Mouse (Mus musculus) thymus, postnatal 25 days (tissue): ENCODE data around the gene Rag2.

Experiments
- DNase-seq: peaks from one replicate; pipeline ENCODE4 v3.0.0; 2022

Gene Rag2

DNA sequence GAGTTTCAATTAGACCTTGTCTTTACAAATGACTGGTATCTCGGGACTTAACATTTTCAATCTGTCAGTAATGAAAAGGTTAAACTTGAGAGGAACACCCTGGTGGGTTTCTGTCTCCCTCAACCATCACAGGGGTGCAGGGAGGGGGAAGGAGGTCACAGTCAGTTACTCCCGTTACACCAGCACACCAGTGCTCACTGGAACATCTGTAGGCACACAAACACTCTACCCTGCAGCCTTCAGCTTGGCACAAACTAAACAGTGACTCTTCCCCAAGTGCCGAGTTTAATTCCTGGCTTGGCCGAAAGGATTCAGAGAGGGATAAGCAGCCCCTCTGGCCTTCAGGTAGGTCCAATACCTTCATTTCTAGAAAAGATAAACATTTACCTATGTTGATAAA, at the start of gene Rag2:
TSS of gene Rag2 (plus strand) at position 193 of the 400 bp plus-strand sequence.
- peak; percentile 84 for DNase-seq

DNA sequence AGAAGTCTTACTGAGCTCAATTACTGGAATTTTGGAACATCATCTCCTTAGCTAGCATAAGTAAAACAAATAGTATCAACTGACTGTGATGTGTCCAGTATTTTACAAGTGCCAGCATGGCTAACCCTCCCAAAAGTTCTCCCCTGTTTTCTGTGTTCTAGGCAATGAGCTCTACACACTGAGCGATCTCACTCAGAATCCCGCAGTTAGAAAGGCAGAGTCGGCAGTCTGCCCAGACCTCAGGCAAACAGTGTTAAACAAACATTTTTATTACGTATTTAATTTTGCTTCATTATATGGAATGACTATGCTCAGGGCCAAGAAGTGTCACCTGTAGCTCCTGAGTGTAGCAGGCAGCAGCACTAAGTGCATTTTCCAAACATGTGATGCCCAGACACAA, 47.3 kb upstream of the Rag2 start:
- no peak for DNase-seq

DNA sequence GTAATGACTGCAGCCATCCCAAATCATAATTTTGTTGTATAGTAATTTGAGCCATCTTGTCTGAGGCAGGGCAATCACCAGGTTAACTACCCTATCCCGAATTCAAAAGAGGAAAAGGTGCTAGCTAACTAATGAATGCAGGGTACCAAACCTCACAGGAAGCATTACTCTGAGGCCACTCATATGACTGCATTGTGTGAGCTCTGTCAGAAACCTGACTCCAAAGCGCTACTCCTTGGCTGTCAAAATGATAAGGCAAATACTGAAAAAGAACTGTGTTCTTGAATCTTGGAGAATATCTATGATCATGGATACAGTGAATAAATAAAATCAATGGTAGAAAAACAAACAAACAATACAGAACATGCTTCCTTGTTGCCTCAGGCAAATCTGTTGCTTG, 44.5 kb upstream of the Rag2 start:
- DNase-seq: no peak

DNA sequence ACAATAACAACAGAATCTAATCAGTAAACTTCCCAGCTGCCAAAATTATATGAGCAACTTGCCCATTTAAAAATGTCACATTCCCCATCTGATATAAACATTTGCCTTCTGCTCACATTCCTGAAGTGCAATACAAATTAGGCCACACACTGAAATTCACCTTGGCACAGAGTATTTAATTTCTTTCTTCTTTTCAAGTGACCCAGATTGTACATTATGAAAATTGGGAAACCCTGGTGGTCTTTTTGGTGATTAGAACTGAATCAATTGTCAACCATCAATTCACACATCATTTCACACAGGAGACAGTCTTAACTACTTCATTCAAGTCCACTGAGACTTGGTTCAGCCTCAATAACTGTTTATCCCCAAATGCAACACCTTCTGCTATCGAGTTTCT, 44.1 kb upstream of the Rag2 start:
- DNase-seq: no peak

DNA sequence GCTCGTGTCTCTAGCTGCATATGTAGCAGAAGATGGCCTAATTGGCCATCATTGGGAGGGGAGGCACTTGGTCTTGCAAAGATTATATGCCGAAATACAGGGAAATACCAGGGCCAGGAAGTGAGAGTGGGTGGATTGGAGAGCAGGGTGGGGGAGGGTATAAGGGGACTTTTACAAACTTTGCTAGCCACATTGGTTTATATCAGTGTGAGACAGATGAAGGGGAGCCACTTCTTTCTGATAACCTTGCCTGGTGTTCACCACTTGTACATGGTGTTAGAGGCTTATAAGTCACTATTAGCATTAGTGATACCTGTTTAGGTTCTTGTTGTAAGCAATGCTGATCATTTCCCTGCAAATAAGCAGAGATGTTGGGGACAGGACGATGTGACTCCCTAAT, 43.5 kb upstream of the Rag2 start:
- no peak for DNase-seq

DNA sequence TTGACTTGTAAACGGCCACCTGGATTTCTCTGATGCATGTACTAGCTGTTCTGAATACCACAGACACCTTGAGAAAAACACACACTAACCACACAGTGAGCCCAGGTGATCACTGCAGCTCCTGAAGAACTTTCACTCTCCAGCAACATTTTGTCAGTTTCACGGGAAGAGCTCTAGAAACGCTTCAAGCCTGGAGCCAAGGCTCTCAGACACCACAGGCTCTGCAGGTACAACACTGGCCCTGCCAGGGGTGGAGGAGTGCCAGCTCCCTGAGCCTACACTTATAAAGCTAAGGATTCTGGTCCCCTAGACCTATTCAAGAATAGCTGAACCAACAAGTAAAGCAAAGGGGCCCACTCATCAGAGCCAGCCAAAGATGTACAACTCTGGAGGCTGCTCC, 43.1 kb upstream of the Rag2 start:
- peak; percentile 73 for DNase-seq

DNA sequence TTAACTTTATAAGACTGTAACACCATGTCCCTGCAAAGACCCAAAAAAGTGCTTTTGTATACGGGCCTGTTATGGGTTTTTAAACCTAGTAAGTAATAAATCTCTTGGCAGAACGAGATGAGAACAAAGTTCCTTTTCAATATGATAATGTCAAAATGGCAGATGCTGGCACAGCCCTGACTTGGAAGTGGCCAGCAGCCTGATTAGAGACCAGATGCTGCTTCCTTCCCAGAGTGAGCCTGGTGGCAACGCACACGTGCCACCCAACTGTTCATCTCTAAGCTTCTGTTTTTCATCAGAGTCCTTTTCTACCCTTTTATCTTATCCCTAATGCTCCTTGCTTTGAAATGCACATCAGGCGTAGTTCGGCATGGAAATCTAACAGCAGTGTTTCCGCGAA, 33.2 kb upstream of the Rag2 start:
- no peak for DNase-seq

DNA sequence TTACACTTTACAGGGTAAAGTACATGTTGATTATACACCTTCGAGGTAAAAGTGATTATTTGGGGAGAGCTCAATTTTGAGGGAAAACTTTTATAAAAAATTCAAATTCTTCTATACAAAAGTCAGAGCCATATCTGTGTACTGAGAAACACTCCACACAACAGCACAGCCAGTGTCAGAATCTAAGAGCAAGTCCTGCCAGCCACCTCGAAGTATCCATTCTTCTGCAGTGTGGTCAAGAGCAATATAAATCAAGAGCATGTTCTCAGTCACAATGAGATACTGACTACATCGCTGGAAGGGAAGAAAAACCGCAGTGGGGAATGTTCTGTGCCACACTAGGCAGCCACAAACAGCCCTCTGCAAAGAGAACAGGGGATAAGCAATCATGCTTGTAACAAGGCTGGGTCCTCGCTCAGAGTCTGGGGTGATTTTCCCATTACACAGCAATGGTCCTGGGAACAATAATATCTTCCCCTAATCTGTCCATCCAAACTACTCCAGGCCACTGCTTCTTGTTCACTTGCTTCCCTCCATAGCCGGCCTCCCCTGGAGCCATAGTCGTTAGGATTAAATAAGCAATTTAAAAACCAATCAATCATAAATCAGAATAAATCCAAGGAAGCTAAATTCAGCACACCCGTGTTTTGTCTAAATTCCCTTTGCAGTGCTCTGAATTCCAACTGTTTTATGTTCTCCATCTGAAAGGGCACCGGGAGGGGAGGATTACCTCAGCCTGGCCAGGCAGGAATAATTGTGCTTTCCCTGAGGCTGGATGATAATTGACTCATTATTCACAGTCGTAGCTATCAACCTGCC, 32.3 kb upstream of the Rag2 start:
- DNase-seq: peak; percentile 30

DNA sequence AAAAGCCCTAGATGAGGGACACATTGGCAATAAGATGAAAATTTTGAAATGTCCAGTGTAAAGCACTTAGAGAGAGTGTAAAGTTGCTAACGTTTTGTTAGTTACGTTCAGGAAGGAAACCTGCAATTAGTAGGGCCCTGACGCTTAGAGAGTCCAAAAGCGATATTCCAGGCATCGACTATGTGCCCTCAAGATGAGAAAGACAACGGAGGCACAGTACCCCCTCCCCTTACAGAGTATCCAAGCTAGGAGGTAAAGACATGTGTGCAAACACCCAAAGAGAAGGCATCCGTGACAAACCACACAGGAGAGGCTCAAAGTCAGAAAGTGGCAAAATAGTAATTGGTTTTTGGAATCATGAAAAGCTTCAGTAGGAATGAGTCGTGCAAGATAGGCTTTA, 31.6 kb upstream of the Rag2 start:
- DNase-seq: peak; percentile 9

DNA sequence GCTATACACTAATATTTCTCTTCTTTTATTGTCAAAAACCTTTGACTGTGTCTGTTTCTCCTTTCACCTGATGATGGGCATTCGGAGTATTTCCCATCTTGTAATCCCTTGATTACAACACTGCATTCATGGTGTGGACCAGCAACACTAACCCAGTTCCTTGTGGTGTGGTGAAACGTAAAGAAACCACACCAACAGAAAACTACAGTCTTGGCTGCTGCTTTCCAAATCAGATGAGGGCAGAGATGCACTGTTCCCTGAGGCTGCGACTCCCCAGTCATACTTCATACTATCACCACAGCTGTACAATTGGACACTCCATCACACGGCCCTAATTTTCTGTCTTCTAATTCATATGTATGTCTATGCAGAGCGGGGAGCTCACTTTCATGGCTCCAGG, 29.8 kb upstream of the Rag2 start:
- peak; percentile 24 for DNase-seq

DNA sequence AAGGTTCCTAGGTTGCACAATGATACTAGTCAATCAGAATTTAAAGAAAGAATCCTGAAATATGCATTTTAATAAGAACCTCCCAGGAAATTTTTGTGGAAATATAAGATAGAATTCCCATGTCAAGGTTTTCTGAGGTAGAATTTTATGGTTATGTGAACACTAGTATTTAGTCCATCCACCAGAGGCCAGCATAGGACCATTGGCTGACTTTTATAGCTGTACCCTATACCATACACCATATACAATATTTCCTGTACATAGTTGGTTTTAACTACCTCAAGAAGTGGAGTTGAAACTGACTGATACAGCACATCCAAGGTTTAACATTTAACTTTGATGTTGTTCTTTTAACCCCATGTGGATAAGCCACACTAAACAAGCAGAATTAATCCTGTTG, 27.3 kb upstream of the Rag2 start:
- peak; percentile 53 for DNase-seq

DNA sequence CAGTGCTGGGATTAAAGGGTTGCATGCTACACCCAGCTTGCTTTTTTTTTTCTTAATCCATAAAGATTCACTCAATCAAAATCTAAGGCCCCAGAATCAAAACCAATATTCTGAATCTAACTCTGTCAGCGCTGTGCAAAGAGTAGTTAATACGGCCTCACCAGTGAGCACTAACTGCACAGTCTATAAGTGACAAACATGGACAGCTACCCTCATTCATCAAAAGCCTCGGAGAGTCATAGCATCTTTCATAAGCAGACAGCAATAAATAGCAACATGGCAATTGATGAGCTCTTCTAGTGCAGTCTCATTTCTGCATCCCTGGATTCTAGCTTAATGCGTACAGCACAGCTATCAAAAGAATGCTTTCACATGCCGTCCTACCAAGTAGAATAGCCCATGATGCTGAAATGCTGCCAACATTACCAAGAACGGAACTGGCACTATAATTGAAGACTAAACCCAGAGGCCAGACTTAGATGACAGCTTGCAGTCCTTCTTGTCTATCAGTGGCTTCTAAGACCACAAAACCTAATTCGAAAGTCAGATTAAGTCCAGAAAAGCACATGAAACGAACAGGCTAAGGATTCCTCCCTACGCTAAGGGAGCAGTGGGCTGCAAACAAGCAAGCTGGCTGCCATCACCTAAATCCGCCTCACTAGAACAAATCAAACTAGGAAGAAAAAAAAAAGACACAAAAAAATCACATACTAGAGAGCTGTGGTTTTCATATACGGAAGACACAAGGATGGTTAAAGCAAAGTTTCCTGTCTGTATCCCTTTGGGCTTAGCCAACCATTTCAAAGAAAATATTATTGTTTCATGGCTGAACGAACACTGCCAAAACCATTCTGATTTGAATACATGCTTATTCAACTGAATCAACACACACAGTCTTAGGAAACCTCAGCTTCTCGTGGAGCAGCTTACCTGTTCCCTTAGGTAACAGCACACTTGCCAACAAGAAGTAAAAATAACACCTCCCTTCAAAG, 26.0 kb upstream of the Rag2 start:
- DNase-seq: peak; percentile 8

DNA sequence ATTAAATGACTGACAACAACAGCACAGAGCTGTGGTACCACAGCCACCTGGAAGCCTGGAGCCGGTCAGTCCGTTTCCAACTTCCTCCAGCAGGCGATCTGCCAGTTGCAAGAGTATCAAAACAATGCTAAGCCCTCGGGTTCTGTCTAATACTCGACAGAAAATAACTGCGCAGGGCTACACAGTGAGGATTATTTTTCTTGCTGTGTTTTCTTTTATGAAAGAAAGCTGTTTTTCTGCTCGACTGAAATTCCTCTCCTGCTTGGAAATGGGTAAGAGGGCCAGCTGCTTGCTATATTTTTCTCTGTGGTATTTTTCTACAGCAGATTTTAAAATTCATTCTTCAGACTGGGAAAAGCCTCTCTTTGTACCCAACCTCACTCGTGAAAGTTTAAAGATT, 23.8 kb upstream of the Rag2 start:
- DNase-seq: peak; percentile 62

DNA sequence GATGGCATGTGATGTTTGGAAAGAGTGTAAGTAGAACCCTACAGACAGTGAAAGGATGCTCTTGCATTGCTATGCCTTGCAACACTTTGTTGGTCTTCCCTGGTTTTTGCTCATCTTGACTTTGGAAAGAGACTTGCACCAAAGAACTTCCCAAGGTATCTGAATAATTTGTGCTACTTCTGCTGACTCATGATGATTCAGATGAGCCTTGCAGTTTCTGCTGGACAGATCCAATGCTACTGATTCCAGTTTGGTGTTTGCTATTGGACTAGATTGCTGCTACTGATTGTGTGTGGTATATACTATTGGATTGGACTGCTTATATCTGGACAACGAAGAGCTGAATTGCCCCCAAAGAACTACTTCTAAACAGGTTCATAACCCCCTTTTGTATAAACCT, 21.4 kb upstream of the Rag2 start:
- peak; percentile 2 for DNase-seq

DNA sequence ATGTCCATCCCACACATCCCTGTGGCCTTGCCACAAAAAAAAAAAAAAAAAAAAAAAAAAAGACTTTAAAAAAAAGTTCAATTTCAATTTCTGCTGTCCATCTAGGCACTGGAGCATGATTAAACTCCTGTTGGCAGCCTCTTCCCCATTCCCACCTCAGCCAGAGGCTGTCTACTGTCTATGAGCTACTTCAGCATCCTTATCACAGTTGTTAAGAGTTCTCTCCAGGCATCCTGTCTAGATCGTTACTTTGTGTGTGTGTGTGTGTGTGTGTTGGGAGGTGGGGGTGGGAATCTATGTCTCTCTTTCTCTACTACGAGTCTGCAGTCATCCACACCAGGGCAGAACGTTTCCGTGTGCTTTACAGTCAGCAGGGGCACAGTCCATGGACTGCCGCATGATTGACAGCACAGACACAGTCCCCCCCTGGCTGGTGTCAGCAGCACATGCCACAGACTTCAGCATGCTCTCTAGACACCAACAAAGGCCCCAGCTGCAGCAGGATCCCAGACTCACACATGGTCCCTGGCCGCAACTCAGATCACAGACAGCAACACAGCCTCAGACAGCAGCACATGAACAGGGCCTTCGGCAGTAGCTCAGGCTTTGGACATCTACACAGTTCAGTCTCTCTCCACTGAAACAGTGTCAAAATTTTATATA, 16.2 kb upstream of the Rag2 start:
- peak; percentile 81 for DNase-seq

DNA sequence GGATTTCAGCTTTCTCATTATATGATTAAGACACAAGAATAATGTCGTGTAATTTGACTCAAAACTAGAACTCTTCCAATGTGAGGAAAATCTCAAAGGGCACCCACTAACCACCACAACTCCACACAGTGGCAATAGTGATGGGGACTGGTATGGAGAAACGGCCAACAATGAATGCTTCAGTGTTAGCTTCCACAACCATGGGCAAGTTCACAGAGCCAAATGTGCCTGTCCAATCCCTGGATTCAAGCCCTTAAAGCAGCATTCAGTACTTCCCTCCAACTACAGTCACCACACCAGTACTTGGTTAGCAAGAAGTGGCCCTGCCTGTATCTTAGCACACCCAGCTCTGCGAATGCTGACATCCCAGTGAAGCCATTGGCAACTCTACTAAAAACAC, 13.7 kb upstream of the Rag2 start:
- peak; percentile 0 for DNase-seq

DNA sequence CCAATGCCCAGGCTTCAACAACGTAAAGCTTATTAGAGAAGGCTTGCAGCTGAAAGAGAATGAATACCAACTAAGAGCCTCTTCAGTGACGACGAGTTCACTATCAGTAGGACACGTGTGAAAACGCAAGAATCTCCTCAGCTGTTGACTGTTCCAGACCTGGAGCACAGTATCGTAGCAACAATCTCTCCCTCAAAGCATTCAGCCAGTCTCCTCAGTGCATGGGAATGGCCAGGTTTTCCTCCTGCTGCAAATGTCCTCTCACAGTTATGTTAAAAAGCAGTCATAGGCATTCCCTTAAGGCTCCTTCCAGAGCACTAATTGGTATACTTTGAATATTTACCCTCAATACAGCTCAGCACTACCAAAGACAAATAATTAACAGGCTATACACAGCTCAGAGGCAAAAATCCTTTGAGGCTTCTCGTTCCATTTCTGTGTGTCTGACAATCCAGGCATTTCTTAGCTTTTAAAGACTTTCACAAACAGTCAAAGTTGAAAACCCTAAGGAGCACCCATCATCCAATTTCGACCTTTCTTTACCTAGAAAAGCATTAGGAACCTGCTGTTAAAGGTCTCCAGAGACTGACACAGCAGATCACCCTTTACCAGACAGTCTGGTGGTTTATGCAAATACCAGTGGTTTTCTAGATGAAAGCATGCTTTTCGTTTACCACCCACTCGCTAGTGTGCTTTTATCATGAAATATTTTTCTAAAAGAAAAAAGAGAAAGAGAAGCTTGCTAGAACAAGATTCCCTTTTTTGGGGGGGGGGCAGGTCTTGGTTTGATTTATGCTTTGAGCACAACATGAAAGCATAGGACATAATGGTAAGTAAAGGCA, 8.8 kb upstream of the Rag2 start:
- no peak for DNase-seq

DNA sequence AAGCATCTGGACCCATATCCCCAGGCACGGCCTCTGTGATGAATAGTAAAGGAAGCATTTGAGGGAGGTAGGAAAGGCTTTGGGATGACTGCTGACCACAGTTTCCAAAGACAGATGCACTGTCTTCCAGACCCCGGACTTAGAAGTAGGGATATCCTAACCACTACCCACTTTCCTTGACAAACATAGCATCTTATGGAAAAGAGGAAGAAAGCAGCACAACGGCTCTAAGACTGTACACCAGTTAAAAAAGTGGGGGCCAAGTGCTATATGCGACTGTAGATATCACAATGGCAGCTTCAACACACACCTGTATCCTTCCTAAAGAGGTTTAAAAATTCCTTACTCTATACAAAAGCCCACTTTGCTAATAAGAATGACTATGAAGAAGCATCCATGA, 6.1 kb upstream of the Rag2 start:
- DNase-seq: no peak

DNA sequence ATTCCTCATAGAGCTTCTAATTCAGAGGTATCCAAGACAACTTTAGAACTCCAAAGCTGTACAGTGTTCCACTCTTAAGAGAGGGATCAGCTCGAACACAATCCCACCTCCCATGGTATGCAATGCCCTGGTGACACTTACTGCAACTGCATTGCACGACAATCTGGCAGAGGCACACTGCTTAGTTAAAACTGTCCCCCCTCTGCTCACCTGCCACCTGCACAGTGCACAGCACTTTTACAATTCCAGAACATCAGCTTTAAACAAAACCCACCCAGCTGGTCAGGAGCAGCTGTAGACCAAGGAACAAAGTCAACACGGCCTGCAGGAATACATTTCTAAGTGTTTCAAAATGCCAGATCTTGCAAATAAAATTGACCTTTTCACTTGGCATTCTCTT, 3.6 kb upstream of the Rag2 start:
- DNase-seq: peak; percentile 61

DNA sequence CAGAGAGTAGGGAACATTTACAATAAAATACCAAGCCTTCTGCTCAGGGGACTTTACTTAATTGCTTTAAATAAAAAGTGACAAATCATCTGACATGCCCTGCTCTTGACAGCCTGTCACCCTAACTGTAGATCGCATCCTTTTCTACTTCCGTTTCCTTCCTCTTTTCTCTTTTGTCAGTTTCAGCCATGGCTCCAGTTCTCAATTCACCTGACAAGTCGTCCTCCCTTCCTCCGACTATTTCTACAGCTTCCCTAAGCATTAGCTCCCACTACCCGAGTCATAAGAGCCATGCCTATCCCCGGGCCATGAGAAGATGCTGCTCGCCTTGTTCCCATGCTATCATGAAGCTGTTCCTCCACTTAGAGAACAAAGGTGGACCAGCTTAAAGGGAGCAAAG, 2.9 kb upstream of the Rag2 start:
- DNase-seq: peak; percentile 43

DNA sequence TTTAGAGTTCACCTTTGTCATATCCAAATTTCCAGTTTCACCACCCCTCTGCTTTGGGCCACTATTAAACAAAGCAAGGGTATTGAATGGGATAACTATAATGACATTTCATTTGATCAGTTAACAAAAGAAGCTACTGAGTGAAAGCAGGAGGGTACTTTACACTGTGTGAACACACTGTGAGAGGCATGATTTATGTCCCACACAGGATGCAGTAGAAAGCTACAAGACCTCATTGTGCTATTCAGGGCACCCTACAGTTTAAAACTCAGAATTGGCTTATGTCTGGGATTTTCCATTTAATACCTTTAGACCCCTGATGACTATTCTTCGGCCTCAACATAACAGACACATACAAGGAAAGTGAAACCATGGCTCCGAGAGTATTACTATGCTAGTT, 1.5 kb upstream of the Rag2 start:
- DNase-seq: peak; percentile 29

DNA sequence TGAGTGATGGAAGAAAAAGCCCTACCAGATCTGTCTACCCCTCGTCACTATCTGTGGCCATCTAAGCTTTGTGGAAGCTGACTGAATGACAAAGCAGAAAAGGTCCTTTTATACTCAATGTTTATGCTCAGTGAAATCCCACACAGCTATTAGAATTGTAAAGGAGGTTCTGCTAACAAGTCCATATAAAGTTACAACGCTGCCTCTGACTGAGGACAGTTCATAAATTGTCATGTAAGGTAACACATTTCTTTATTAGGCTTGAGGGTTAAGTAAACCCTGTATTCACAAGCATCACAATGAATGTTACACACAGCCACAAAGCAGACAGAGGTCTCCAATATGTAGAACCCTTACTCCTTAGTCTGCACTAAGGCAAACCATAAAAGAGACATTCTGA, 507 bp upstream of the Rag2 start:
- DNase-seq: peak; percentile 23

DNA sequence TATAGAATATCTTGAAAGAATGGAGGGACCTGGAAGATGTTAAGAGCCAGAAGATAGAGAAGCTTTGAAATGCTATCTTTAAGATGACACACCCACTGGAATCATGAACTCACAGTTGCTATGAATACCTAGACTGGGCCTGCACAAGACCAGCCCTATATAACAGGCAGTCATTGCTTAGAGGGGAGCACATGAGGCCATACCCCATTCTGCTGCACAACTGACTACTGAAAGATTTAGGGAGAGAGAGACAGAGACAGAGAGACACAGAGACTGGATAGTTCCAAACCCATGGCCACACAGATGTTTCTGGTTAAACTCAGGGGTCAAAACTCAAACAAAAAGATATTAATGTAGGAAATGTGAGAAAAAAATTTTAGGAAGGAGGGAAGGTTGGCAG, 2.7 kb downstream of the Rag2 start:
- peak; percentile 55 for DNase-seq
